Mouse (Mus musculus) cerebellum, adult 2 months (tissue): ENCODE results near the gene Dars2.

Experiments
- CTCF ChIP-seq: fragments of 200-500 bp; IDR thresholded peaks from 2 replicates; pipeline ENCODE4 v1.5.1; 2011; ENCODE audit warnings: low read depth, mild to moderate bottlenecking, control low read depth, low read length, moderate library complexity, borderline replicate concordance; ENCODE audit not compliant: insufficient read depth
- POLR2A ChIP-seq: fragments of 200-500 bp; IDR thresholded peaks from 2 replicates; pipeline ENCODE4 v1.6.1; 2011; ENCODE audit warnings: low read length, control low read depth, borderline replicate concordance; ENCODE audit not compliant: insufficient read depth

DNA sequence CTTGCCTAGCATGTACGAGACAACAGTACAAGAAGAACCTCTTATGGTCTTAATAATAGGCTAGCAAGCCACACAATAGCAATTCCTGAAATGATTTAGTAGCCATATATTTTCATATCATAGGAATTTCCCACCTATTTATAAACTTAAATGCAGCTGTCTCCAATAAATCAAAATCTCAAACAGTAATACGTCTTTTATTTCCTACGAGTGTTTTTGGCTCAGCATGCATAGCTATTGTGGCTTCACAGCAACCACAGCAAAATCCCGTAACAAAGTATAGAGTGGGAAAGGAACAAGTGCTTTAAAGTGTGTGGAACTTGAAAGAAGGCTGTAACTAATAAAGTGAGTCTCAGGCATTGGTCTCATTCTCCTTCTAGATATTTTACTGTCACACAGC lies 60.0 kb downstream of the Dars2 start:
- TF ChIP-seq CTCF = no peak
- TF ChIP-seq POLR2A = no peak
